Mouse (Mus musculus) kidney, adult 9 months (tissue): ENCODE data around the gene Sema4d.

Source experiments
- DNase-seq: peaks from one replicate; pipeline ENCODE4 v3.0.0; 2022

Sema4d gene

DNA sequence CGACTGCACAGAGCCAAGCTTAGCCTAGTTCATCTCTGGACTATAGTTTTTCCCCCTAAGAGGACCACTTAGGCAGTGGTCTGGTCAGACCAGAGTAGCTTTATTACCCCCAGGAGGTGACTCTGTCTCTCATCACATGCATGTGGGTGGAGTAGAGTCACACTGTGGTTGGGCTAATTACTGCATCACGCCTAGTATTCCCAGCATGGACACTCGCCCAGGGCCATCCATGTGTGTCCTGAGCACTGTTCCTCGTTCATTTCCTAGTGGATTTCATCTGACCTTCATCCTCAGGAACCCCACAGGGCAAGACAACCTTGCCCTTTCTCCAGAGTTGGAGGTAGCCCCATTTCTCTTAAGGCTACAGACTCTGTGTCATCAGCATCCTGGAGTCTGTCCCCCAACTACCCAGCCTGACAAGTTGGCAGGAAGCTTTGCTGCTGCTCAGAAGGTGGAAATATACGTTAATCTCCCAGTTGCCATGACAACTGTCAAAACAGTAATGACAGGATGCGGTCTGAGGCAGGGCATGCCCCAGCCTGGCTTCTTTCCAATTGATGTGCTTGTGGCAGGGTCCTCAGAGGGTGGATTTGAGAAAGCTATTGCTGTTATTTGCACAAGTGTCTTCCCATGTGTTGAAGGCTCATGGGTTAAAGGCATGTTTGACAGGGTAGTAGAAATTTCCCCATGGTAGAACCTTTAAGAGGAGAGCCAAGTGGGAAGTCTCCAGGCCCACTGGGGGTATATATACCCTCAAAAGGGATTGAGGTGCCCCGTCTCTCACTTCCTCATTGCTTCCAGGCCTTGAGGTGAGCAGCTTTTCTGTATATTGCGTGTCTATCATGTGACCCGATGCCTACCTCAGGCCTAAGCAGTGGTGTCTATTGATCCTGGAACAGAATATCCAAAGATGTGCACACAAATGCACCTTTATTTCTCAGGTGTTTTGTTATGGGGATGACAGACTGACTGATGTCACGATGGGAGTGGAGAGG is 20.4 kb upstream of the Sema4d start:
- DNase-seq: peak; percentile 37

DNA sequence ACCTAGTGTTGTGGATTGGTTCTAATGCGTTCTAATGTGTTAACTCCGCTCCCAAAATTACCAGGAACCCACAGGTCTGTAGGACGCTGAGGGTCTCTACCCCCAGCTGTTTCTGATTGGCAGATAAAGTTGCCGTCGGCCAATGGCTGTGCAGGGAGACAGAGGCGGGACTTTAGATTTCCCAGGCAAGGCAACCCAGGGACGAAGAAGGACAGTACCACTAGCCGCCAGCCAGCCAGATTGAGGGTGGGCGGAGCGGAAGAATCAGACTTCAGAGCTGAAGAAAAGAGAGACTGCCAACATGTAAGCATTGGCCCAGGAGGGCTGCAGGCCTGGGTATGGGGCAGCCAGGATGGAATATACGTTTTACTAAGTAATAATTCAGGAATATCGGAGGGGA is 14.6 kb upstream of the Sema4d start:
- no peak for DNase-seq

DNA sequence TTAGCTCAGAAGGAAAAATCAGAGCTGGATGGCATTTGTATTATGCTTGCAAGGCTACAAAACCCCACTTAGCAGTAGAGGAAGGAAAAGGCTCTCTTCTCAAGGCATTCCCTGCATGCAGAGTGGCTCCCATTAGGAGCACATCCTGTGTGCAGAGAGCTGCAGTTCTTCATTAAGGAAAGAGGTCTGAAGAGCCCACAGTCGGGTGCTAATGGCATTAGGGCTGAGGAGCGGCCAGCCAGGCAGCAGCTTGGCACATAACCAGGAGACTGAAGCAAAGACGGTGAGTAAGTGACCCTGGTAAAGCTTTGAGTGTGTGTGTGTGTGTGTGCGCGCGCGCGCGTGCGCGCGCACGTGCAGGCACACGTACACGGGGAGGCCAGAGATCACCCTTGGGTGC is 12.7 kb upstream of the Sema4d start:
- DNase-seq: no peak

DNA sequence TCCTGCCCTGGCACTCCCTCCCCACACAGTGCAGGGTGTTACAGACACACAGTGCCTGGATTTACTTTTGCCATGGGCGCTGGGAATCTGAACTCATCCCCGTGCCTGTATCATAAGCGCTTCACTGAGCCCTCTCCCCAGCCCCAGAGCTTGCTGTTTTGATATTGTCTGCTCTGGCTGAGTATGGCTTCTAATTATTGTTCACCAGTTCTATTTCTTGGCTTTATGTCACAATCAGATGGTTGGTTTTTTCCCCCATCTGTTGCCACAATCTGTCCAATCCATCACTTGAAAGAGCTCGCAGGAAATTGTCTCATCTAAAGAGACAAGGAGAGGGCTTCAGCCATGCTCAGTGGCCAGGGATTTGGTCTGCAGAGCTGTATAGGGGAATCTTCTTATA is 12.1 kb upstream of the Sema4d start:
- no peak for DNase-seq

DNA sequence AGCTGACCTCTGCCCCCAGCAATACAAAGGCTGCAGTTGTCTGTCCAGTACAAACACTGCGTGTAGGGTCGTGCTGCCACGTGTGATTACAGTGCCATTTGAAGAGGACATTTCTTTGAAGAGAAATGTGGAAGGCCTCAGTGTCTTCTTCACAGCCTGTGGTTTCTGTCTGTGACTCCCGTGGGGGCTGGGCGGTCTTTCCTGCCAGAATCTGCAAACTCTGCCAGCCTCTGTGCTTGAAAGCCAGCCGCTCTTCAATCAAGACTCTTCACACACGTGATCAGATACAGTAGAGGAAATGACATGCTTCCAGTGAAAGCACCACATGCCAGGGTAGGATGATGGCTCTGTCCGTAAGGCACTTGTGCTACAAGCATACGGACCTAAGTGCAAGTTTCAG is 7.4 kb upstream of the Sema4d start:
- no peak for DNase-seq

DNA sequence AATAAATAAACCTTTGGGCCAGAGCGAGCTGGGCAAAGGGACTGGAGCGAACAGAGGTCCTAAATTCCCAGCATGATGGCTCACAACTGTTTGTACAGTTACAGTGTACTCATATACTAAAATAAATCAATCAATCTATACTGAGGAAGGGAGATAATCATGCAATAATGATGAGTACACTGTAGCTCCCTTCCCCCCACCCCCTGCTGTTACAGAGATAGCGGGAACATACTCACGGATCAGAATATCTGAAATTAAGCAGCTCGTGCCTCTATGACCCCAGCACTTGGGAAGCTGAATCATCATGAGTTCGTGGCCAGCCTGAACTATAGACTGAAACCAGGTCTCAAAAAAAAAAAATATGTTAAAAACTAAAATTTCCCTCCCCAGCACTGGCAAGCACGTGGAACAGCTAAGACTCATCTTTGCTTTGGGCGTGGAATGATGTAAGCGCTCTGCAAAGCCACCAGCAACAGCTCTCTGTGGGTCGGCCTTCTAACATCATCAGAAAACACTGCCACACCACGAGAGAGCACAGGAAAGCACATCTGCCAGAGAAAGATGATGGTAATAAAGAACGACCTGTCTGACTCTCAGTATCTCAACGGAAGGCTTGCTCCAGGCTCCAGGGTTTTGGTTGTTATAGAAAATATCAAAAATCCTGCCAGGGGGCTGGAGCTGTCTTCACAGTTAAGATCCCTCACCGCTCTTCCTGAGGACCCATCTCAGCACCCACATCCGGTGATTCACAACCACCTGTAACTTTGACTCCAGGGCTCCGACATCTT is 6.4 kb upstream of the Sema4d start:
- no peak for DNase-seq

DNA sequence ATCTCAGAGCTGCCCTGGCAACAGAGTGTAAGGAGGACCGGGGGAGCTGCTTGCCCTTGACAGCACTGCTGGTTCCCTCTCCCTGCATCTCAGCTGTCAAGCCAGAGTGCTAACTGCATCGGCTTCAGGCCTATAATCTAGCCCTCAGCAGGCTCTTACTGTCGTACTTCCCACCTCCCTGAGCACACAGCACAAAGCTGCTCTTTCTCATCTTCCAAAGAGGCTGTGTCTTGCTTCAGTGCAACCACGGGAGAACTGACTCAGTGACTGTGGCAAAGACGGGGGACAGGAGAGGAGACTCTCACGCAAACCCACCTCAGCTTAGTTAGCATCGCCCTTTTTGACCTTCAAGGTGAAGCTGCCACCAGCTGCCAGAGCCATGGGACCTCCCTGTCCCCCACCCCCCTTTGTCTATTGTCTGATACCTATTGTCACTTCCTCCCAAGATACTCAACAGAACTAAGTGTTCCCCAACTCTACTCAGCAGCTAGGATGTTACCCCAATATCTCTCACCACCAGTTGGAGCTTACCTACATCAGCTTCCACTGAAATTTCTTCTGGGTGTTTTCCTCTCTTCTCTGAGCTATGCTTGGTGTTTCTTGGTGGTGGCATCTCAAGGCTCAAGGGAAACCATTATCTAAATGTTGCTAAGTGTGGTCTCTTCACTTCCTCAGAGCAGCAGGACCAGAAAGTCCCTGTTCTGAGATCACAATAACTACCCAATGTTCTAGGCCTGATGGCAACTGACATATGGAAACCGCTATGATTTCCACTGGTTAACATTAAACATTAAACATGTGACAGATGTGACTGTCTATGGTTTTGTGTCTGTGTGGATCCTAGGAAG is 4.6 kb upstream of the Sema4d start:
- no peak for DNase-seq

DNA sequence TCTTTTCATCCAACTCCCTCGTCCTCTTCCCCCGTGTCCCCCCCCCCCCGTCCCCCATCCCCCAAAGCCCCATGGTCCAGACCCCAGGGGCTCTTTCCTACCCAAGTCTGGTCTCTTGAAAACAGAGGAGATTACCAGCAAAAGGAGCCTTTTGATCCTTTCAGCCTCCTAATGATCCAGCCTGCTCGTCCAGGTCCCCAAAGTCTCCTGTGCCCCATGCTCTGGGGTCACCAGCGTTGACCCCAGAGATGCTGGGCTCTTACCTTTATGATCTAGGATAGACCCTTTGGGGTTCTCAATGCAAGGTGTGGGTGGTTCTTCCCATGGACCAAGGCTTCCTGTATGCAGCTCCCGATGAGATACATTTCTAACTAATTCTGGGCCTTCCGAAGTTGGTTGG is 401 bp upstream of the Sema4d start:
- no peak for DNase-seq

DNA sequence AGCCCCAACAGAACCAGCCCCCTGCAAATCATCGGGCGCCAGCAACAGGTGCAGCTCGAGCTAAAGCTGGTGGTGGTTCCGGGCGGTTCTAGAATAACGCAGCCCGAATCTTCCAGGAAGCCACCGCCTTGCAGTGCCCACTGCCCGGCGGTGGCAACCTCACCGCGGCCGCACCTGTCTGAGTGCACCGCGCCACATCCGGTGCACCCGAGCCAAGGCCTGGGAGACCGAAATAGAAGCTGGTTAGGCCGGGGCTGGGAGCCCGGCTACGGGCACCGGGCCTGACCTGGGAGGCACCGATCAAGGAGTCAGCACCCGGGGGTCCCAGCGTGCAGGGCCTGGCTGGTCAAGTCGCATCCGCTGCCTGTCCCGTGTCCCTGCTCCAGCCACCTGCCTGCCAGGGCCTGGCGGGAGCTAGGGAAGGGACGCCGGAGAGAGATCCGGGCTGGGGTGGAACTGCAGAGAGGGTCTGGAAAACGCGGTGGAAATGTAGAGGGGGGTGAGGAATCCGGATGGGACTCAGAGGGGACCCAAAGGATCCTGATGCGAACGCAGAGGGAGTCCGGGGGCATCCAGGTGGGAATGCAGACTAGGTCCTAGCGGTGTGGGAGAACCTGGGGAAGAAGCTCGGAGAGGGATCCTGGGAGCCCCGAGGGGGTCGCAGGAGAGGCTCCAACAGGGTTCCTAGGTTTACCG is 670 bp downstream of the Sema4d start:
- DNase-seq: peak; percentile 59

DNA sequence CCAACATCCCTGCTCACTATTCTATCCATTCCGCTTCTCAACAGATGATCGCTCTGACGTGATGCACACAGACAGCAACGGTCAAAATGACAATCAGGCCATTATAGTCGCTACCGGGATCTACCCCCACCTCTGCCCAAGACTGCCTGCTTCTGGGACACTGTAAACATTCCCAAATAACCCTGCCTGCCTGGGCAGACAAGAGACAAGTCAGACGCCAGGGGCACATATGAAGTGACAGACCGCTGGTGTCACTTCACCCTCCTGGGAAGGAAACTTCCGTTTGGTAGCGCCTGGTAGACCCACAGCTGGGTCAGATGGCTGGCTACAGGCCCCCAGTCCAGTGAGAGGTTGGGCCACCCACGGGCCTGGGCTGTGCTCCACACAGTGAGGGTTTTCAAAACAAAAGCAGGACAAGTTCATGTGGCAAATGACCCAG is 1.4 kb downstream of the Sema4d start:
- peak; percentile 32 for DNase-seq

DNA sequence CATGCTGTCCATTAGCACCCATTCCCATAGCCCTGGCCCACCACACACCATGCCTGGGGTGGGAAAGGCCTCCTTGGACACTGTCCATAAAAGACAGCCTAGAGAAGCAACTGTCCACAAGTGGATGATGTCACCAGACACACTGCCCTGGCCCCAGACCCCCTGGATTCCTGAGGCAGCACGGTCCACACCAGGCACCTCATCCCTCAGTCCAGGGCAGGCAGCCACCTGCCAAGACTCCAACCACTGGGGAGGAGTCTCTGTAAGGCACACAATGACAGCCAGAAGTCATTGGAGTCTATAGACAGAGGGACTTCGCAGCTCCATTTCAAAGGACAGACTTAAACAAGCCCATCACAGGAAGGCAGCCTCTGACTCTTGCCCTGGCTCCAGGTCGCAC is 1.9 kb downstream of the Sema4d start:
- peak; percentile 53 for DNase-seq

DNA sequence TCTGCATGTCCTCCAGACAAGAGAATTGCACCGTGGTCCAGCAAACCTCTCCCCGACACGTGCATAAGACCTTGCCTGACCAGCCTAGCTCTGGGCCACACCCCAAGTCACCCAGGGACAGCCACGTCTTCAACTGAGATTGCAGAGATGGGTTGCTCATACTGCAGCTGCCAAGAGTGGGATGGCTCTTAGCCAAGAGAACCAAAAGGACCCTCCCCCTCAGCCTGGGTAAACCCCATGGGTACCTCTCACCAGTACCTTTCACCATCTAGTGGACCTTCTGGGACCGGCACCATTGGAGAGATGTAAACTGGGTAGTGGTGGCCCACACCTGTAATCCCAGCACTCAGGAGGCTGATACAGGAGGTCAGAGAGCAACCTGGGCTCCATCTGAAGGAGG is 2.8 kb downstream of the Sema4d start:
- DNase-seq: peak; percentile 52

DNA sequence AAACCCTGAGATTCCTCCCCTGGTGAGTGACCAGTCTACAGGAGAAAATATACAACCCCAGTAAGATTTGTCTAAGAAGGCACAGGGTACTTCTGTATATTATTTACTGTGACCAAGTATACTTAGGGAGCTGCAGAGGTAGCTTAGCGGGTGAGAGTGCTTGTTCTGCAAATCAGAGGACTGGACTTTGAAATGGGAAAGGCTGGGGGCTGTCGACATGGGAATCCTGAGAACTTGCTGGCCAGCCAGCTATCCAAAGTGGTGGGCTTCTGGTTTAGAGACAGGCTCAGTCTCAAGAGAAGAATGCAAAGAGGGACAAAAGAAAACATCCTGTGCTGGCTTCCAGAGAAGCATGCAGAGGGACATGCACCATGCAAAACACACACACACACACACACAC is 5.7 kb downstream of the Sema4d start:
- DNase-seq: peak; percentile 48

DNA sequence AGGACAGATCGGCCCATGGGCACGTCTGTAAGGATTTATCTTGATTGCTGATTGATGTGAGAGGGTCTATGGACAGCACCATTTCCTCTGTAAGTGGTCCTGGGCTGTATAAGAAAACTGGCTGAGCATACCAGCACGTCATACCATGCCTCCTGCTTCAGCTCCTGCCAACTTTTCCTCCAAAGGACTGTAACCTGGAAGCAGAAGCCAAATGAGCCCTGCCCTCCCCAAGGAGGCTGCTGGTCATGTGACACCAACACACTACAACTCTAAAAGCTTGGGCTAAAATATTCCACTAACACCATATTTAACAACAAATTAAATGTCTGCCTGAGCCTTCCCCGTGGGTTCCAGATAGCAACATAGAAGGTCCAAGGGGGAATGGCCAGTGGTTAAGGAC is 6.9 kb downstream of the Sema4d start:
- peak; percentile 61 for DNase-seq

DNA sequence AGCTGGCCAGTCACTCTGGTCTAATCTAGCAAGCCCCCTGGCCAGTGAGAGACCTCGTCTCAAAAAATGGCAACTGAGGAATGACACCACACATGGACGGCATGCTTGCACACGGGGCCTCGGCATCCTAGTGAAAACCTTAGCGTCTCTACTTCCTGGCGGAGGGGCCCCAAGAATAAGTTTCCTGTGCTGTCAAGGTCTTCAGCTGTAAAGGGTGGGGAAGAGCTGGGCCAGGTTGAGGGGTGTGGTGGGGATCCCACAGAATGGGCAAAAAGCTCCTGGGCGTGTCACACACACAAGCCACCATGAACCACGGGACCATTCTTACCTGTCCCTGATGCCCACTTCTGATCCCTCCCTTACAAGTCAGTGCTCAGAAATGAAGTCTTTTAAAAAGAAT is 9.1 kb downstream of the Sema4d start:
- DNase-seq: no peak

DNA sequence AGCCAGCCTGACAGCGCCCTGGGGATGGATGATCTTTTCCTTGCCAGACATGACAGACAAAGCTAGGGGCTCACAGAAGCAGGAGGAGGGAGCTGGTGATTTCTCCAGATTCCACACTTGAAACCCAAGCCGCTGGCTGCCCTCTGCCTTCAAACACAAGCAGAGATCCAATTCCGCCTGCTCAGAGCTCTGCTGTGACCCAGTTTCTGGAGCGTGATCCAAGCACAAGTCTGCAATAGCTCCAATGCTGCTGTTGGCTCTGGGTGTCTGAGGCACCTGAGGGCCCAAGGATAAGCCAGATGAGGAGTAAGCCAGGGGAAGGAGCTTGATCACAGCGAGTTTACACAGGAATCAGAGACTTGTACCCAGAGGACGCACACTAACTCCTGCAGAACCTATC is 9.7 kb downstream of the Sema4d start:
- DNase-seq: peak; percentile 45

DNA sequence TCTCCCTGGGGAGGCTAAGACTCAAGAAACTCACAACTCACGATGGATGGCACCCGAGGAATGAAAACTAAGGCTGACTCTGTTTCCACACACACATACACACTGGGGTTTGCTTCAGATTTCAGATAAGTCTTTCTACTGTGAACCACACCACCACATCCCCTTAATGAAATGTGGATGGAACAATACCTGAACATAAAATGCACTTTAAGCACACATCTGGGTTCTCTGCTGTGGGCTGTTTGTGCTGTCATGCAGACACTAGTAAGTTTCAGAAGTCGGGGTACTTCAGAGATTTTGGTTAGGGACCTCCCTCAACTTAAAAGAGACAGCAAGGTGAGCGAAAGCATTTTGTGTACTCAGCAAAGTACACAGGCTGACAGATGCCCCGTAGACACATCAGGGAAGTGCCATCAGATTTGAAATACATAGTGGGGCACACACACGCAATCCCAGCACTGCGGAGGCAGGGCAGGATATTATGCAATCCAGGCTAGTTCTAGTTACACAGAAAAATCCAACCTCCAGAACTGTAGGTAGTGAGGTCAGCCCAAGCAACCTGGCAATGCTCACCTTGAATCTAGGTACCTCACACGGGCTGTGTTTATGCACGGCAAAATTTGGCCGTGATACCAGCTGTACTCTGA is 12.9 kb downstream of the Sema4d start:
- no peak for DNase-seq

DNA sequence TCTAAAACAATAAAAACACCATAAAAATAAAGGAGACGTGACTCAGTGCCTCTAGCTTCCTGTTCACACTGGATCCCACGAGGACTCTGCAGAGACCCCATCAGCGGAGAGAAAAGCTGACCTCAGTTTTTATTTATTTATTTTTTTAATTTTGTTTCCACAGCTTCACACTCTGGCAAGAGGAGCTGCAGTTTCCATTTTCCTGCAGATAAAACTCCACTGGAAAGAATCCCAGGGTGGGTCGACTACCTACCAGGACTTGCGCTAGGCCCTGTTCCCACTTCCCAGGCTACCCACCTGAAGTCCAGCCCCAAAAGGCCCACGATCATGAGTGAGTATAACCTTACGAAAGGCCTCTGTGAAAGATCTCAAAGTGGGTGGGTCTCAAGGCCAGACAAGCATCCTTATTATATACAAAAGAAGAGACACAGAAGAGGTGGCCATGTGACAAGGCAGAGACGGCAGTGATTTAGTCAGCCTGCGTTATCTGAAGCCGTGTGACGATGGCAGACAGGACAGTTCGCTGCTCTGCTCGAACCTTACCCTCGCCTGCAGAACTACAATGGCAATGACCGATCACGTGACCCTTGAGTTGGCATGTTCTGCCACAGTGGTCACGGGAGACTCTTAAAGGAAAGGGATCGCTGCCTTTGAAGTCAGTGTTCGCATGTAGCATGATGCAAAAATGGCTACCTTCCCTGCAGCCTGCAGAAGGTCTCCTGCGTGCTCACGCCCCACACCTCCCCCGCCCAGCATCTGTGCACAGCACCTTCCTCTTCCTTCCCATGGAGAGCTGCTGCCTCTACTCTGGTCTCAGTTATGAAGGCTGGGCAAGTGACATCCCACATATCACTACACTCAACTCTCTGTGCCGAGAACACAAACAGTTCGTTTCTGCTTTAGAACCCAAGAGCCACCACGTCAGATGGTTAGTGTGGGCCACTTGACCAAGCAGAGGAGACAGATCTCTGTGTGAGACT is 14.3 kb downstream of the Sema4d start:
- peak; percentile 62 for DNase-seq

DNA sequence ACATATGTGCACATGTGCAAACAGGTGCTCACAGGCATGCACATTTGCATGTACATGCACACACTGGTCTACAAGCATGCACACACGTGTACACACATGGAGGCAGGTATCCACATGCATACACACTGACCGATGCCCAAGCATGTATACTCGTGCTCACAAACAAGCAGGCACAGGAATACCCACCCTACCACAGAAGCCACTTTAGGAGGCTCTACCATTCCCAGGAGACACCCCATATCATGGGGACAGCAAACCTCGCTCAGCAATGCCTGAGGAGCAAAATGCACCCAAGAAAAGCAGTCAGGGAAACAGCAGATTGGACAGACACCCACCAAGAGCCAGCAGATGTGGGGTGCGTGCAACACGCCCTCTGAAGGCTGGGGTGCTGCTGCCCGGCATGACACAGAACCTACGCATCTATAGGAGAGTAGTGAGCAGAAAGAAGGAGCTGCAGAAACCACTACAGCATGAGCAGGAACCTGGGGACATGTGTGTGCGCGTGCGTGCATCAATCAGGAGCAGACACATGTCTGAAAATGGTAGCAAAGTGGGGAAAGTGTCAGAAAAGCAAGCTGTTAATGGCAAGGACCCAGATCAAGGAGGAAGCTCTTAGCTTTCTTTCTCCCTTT is 15.1 kb downstream of the Sema4d start:
- DNase-seq: no peak

DNA sequence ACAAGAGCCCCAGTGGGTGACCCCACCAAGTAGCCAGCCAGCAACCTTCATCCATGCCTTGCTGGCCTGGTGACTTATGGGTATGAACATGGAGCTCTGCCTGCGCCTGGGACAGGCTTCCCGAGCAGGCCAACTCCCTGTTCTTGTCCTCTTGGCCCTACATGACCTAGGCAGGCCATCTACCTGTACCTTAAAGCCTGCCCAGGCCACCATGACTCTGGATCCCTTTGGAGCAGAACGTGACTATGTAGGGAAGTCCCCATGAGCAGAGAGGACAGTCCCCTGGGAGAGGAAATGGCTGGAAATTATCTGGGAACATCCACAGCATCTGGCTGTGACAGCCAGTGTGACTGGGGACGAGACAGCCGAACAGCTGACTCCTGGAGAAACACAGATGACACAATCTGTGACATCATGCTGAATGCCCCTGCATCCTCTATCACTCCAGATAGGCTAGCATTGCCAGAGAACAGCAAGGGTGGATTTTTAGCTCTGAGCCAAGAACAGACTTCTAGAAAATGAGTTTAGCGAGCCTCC is 15.7 kb downstream of the Sema4d start:
- no peak for DNase-seq
